Mouse (Mus musculus): Measurements from ENCODE around the gene Lnx2. TPM values are rescaled to one million over a fixed set of nuclear protein-coding genes. Genes with fewer than 3 reads are reported as not detected.

Lnx2 gene
- polyA plus RNA-seq, 1 experiment from 2014 or later = 16.0 TPM

DNA sequence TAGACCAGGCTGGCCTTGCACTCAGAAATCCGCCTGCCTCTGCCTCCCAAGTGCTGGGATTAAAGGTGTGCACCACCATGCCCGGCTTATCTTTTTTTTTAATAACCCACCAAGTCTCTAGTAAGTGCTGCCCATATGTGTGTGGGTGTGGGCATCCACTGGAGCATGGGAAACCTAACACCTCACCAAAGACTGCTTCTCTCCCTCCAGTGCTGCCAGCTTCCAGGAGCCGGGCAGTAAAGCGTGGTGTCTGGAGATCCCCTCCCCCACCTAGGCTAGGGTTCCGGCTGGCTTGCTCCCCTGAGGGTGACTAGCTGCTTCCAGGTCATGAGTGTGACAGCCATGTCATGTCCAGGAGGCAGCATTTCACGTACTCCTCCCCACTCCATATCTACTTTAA is 25.9 kb upstream of the Lnx2 start:
- Histone ChIP-seq H3K4me2 (replicated peaks; ENCODE audit: low read depth, low read length) (no peak overlapping the region), H3K36me3 (ENCODE audit: insufficient read depth, low read length) (peaks cover 52% of the 10 kb centered on the region), H3K9ac (replicated peaks; ENCODE audit: low read length) (no peak overlapping the region), H3K27ac (ENCODE audit: low read length) (no peak overlapping the region), H3K27me3 (ENCODE audit: insufficient read depth, low read length) (no peaks in the 10 kb centered on the region), H3K4me1 (ENCODE audit: insufficient read depth, low read length) (peaks cover 14% of the 10 kb centered on the region), H3K9me3 (ENCODE audit: low read length) (no peaks in the 10 kb centered on the region), H3K4me3 (ENCODE audit: low read length) (no peak overlapping the region)
- peak; percentile 79 for ATAC-seq (ENCODE audit: low FRiP score, low TSS enrichment)
- 49% methylated on average over 6 of the region's 6 CpGs for WGBS

DNA sequence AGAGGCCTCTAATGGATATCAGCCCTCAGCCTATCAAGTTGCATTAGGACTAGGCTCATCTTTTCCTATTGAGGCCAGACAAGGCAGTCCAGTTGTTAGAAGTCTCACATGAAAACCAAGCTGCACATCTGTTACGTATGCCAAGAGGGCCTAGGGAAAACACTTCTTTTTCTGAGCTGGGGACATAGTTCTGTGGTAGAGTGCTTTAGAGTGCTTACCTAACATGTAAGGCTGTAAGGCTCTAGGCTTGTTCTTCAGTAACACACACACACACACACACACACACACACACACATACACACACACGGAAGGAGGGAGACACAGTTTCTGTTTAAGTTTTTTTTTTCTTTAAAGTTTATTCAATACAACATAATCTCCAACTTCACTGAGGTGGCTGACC is 23.8 kb upstream of the Lnx2 start:
- H3K9ac ChIP-seq (replicated peaks; ENCODE audit: low read length) = no peak overlapping the region
- H3K4me1 ChIP-seq (ENCODE audit: insufficient read depth, low read length) = peaks cover 14% of the 10 kb centered on the region
- no peaks in the 10 kb centered on the region for H3K9me3 ChIP-seq (ENCODE audit: low read length)
- peaks cover 38% of the 10 kb centered on the region for H3K36me3 ChIP-seq (ENCODE audit: insufficient read depth, low read length)
- no peak overlapping the region for H3K4me3 ChIP-seq (ENCODE audit: low read length)
- H3K4me2 ChIP-seq (replicated peaks; ENCODE audit: low read depth, low read length) = no peak overlapping the region
- 68% methylated on average over 2 of the region's 2 CpGs for WGBS
- ATAC-seq (ENCODE audit: low FRiP score, low TSS enrichment) = no peak
- no peaks in the 10 kb centered on the region for H3K27me3 ChIP-seq (ENCODE audit: insufficient read depth, low read length)
- H3K27ac ChIP-seq (ENCODE audit: low read length) = no peak overlapping the region

DNA sequence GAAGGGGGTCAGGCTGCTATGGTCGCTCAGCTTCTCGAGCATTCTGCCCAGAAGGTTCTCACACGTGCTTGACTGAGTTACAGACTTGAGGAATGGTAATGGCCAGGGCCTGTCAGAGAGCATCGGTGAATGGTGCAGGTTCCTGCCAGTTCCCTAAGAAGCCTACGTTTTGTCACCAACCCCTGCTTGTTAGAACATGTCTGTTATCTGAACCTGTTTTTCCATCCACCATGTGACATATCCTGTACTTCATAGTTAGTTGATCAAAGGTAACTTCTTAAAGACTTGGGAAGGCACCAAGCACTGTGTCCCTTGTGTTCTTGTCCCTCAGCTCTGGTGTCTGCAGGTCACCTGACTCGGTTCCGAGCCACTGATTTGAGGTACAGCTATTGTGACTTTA is 22.3 kb upstream of the Lnx2 start:
- no peak for ATAC-seq (ENCODE audit: low FRiP score, low TSS enrichment)
- Histone ChIP-seq H3K36me3 (ENCODE audit: insufficient read depth, low read length) (peaks cover 24% of the 10 kb centered on the region), H3K4me3 (ENCODE audit: low read length) (no peak overlapping the region), H3K4me2 (replicated peaks; ENCODE audit: low read depth, low read length) (no peak overlapping the region), H3K4me1 (ENCODE audit: insufficient read depth, low read length) (peaks cover 15% of the 10 kb centered on the region), H3K27me3 (ENCODE audit: insufficient read depth, low read length) (no peaks in the 10 kb centered on the region), H3K27ac (ENCODE audit: low read length) (no peak overlapping the region), H3K9ac (replicated peaks; ENCODE audit: low read length) (no peak overlapping the region), H3K9me3 (ENCODE audit: low read length) (no peaks in the 10 kb centered on the region)
- WGBS = 49% methylated on average over 7 of the region's 7 CpGs

DNA sequence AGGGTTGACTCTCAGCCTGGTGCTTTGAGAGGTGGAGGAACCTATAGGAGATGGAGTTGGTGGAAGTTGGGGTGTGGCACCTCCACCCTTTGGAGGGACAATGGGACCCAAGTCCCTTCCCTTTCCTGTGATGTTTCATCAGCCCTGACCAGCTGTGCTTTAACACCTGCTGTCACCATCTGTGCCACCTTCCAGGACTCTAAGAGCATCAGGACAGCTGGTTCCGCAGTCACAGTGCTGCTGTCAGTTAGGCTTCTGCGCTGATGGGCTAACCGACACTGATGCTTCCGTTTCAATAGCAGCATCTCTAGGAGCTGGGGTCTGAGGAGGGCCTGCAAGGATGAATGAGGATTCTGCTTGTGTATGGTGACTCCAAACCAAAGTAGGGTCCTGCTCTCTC is 20.2 kb upstream of the Lnx2 start:
- Histone ChIP-seq H3K9ac (replicated peaks; ENCODE audit: low read length) (no peak overlapping the region), H3K4me3 (ENCODE audit: low read length) (no peak overlapping the region), H3K27ac (ENCODE audit: low read length) (no peak overlapping the region), H3K4me2 (replicated peaks; ENCODE audit: low read depth, low read length) (no peak overlapping the region), H3K4me1 (ENCODE audit: insufficient read depth, low read length) (peaks cover 17% of the 10 kb centered on the region), H3K9me3 (ENCODE audit: low read length) (no peaks in the 10 kb centered on the region), H3K36me3 (ENCODE audit: insufficient read depth, low read length) (peaks cover 13% of the 10 kb centered on the region; the same call in 1 of the 2 replicates), H3K27me3 (ENCODE audit: insufficient read depth, low read length) (no peaks in the 10 kb centered on the region)
- no peak for ATAC-seq (ENCODE audit: low FRiP score, low TSS enrichment)
- WGBS = 94% methylated on average over 4 of the region's 4 CpGs

DNA sequence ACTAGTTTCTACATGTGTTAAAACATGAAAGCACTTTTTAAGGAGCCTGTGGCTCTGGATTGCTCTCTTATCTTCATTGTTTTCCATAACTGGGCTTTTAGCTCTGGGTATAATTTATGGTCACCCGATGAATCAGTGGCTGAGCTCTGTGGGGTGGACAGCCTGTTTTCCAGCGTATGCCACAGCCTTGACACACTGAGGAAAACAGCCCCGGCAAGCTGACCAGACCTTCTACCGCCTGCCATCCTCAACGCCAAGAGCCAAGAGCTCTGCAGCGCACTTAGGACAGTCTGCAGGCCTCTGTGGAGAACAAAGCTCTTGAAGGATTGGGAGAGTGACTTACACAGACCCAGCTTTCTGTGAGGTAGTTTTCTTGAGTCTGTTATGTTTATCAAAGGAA is 17.9 kb upstream of the Lnx2 start:
- no peak overlapping the region for H3K4me3 ChIP-seq (ENCODE audit: low read length)
- H3K4me1 ChIP-seq (ENCODE audit: insufficient read depth, low read length) = peaks cover 27% of the 10 kb centered on the region
- no peak for ATAC-seq (ENCODE audit: low FRiP score, low TSS enrichment)
- no peak overlapping the region for H3K9ac ChIP-seq (replicated peaks; ENCODE audit: low read length)
- no peaks in the 10 kb centered on the region for H3K9me3 ChIP-seq (ENCODE audit: low read length)
- H3K27ac ChIP-seq (ENCODE audit: low read length) = peak overlapping the region; percentile 57; the same call in 1 of the 2 replicates
- H3K36me3 ChIP-seq (ENCODE audit: insufficient read depth, low read length) = peaks cover 7% of the 10 kb centered on the region; the same call in 1 of the 2 replicates
- H3K27me3 ChIP-seq (ENCODE audit: insufficient read depth, low read length) = no peaks in the 10 kb centered on the region
- WGBS = 67% methylated on average over 6 of the region's 6 CpGs
- no peak overlapping the region for H3K4me2 ChIP-seq (replicated peaks; ENCODE audit: low read depth, low read length)

DNA sequence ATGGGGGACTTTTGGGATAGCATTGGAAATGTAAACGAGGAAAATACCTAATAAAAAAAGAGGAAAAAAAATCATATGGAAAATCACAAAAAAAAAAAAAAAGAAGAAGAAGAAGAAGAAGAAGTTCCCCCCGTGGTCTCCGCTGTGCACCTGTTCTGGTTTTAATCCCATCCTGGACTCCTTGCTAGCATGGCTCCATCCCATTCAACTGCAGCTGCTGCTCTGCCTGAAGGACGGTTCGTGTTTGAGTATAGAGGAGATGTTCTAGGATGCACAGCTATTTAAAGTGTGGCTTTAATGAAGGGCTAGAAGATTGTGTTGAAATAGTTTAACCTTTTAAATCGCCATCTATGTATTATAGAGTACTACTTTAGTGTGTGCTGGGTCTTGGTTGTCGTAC is 16.1 kb upstream of the Lnx2 start:
- peaks cover 22% of the 10 kb centered on the region for H3K4me1 ChIP-seq (ENCODE audit: insufficient read depth, low read length)
- peaks cover 9% of the 10 kb centered on the region; the same call in 1 of the 2 replicates for H3K36me3 ChIP-seq (ENCODE audit: insufficient read depth, low read length)
- ATAC-seq (ENCODE audit: low FRiP score, low TSS enrichment) = no peak
- H3K9me3 ChIP-seq (ENCODE audit: low read length) = no peaks in the 10 kb centered on the region
- H3K27ac ChIP-seq (ENCODE audit: low read length) = no peak overlapping the region
- H3K4me3 ChIP-seq (ENCODE audit: low read length) = no peak overlapping the region
- WGBS = 97% methylated on average over 7 of the region's 7 CpGs
- H3K9ac ChIP-seq (replicated peaks; ENCODE audit: low read length) = no peak overlapping the region
- H3K27me3 ChIP-seq (ENCODE audit: insufficient read depth, low read length) = no peaks in the 10 kb centered on the region
- no peak overlapping the region for H3K4me2 ChIP-seq (replicated peaks; ENCODE audit: low read depth, low read length)

DNA sequence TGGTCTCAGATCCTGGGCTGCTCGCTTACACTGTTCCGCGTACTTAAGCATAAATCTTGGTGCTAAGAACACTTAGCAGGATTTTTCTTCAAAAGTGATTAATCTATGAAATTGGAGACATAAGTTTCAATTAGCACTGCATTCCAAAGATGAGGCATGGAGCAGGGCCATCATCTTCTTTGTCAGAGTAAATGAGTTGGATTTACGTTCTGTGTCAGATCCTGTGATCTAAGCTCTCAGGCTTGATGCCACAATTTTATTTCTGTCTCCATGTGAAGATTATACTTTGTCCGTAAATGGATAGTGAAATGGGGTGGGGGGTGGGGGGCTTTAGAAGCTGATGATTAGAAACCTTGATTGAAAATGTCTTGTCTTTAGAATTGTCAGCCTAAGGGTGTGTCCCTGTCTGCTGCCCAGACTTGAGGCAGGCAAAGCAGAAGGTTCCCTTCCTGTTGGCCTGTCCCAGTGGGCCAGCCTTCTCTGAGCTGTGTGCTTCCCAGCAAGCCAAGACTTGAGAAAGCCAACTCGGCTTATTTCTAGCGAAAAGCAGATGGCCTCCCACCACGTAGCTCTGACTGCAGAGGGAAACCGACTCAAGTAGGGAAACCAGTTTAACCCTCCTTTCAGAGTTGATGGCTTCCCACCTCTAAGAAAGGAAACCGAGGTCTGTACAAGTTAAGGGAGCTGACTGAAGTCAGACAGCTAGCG is 14.0 kb upstream of the Lnx2 start:
- H3K4me3 ChIP-seq (ENCODE audit: low read length) = no peak overlapping the region
- ATAC-seq (ENCODE audit: low FRiP score, low TSS enrichment) = peak; percentile 27; the same call in 1 of the 2 replicates
- no peak overlapping the region for H3K9ac ChIP-seq (replicated peaks; ENCODE audit: low read length)
- WGBS = 68% methylated on average over 11 of the region's 11 CpGs
- H3K27ac ChIP-seq (ENCODE audit: low read length) = no peak overlapping the region
- peaks cover 11% of the 10 kb centered on the region; the same call in 1 of the 2 replicates for H3K36me3 ChIP-seq (ENCODE audit: insufficient read depth, low read length)
- H3K4me2 ChIP-seq (replicated peaks; ENCODE audit: low read depth, low read length) = no peak overlapping the region
- H3K9me3 ChIP-seq (ENCODE audit: low read length) = no peaks in the 10 kb centered on the region
- H3K27me3 ChIP-seq (ENCODE audit: insufficient read depth, low read length) = no peaks in the 10 kb centered on the region
- peaks cover 22% of the 10 kb centered on the region for H3K4me1 ChIP-seq (ENCODE audit: insufficient read depth, low read length)

DNA sequence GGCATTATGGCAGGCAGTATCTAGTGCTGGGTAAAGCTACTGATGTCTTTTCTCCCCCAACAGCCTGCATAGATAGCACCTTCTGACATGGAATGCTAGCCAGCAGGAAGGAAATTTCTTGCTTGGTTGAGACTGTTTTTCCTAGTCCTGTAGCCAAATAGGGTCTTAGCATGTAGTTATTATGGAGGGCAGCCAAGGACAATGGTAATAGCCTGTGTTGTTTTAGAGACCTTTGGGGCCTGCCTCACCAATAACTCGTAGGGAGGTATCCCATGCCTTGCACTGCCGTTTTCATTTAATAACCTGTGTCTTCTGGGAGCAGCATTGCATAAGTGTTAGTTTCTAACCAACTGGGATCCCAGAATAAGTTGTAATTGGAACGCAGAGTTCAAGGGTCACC is 13.4 kb upstream of the Lnx2 start:
- Histone ChIP-seq H3K27ac (ENCODE audit: low read length) (no peak overlapping the region), H3K27me3 (ENCODE audit: insufficient read depth, low read length) (no peaks in the 10 kb centered on the region), H3K4me2 (replicated peaks; ENCODE audit: low read depth, low read length) (no peak overlapping the region), H3K9ac (replicated peaks; ENCODE audit: low read length) (no peak overlapping the region), H3K36me3 (ENCODE audit: insufficient read depth, low read length) (peaks cover 11% of the 10 kb centered on the region; the same call in 1 of the 2 replicates), H3K4me3 (ENCODE audit: low read length) (no peak overlapping the region), H3K4me1 (ENCODE audit: insufficient read depth, low read length) (peaks cover 22% of the 10 kb centered on the region), H3K9me3 (ENCODE audit: low read length) (no peaks in the 10 kb centered on the region)
- no peak for ATAC-seq (ENCODE audit: low FRiP score, low TSS enrichment)
- WGBS = 37% methylated on average over 3 of the region's 3 CpGs

DNA sequence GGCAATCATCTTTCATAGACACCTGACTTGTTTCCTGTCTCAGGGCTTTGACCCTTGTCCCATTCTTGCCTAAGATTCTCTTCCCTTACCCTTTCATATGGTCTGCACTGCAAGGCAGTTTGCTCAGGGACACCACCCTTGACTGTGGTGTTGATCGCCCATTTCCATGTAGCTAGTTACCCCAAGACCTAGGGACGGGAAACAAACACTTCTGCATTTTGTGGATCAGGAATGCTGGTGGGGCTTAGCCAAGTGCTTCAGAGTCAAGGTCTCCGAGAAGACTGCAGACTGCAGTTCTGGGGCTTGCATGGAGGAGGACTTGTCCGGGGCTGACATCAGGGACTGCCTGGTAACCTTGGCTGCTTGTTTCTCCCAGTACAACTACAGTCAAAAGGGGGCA is 10.4 kb upstream of the Lnx2 start:
- peaks cover 12% of the 10 kb centered on the region for H3K4me1 ChIP-seq (ENCODE audit: insufficient read depth, low read length)
- no peak overlapping the region for H3K4me3 ChIP-seq (ENCODE audit: low read length)
- no peak overlapping the region for H3K27ac ChIP-seq (ENCODE audit: low read length)
- H3K27me3 ChIP-seq (ENCODE audit: insufficient read depth, low read length) = no peaks in the 10 kb centered on the region
- peaks cover 11% of the 10 kb centered on the region; the same call in 1 of the 2 replicates for H3K36me3 ChIP-seq (ENCODE audit: insufficient read depth, low read length)
- ATAC-seq (ENCODE audit: low FRiP score, low TSS enrichment) = no peak
- H3K9ac ChIP-seq (replicated peaks; ENCODE audit: low read length) = no peak overlapping the region
- no peaks in the 10 kb centered on the region for H3K9me3 ChIP-seq (ENCODE audit: low read length)
- WGBS = 88% methylated on average over 4 of the region's 4 CpGs
- H3K4me2 ChIP-seq (replicated peaks; ENCODE audit: low read depth, low read length) = no peak overlapping the region

DNA sequence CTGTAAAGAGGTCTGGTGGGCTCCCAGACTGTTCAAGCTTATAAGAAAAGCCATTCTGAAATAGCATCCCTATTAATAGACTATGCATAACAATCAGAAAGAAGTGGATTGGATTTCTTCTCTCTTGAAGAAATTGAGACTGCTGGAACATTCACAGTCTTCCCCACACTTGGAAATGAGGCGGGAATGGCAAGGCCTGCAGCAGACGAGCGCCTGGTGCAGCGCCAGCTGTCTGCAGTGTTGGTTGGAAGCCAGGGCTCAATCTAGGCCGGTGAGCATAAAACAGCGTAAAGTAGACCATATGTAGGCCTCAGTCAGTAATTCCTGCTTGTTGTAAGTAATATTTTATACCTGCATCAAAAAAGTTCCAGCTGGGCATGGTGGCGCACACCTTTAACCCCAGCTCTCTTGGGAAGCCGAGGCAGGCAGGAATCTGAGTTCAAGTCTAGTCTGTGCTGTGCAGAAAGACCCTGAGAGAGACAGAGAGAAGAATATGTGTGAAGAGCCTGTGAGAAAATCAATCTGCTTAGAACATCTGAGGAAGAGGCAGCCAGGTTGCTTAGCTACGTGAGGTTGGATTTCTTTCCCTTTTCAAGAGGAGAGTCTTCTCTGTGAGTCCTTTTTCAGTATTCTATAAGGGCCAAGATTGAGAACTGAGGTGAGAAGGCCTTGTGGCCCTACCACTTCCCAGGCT is 9.0 kb upstream of the Lnx2 start:
- peaks cover 11% of the 10 kb centered on the region; the same call in 1 of the 2 replicates for H3K36me3 ChIP-seq (ENCODE audit: insufficient read depth, low read length)
- peaks cover 12% of the 10 kb centered on the region for H3K4me1 ChIP-seq (ENCODE audit: insufficient read depth, low read length)
- H3K4me2 ChIP-seq (replicated peaks; ENCODE audit: low read depth, low read length) = no peak overlapping the region
- no peak overlapping the region for H3K27ac ChIP-seq (ENCODE audit: low read length)
- no peaks in the 10 kb centered on the region for H3K27me3 ChIP-seq (ENCODE audit: insufficient read depth, low read length)
- no peaks in the 10 kb centered on the region for H3K9me3 ChIP-seq (ENCODE audit: low read length)
- 89% methylated on average over 9 of the region's 9 CpGs for WGBS
- no peak overlapping the region for H3K4me3 ChIP-seq (ENCODE audit: low read length)
- H3K9ac ChIP-seq (replicated peaks; ENCODE audit: low read length) = no peak overlapping the region
- ATAC-seq (ENCODE audit: low FRiP score, low TSS enrichment) = no peak
